Mouse (Mus musculus): Measurements from ENCODE around the gene Map3k3. TPM values are rescaled to one million over a fixed set of nuclear protein-coding genes. Genes with fewer than 3 reads are reported as not detected.

Map3k3 gene
- total RNA-seq, 2 experiments from 2014 or later: 55.5 to 60.6 TPM

GRCm38 (mm10) chr11:106158081-106158929 lies 73.9 kb downstream of the Map3k3 start:
- DNase-seq (ENCODE audit: low spot score in 2 of 2): no peak

- no peak for DNase-seq (ENCODE audit: low spot score in 2 of 2)
These were observed 74.5 kb downstream of the Map3k3 start for GRCm38 (mm10) chr11:106158930-106159215.

- DNase-seq (ENCODE audit: low spot score in 2 of 2): peak in 1 of 2 experiments; percentile 25
These were observed 75.0 kb downstream of the Map3k3 start for GRCm38 (mm10) chr11:106159216-106159920.

GRCm38 (mm10) chr11:106159921-106160840 lies 75.8 kb downstream of the Map3k3 start:
- peak; percentile 58 to 62 for DNase-seq (ENCODE audit: low spot score in 2 of 2)

- DNase-seq (ENCODE audit: low spot score in 2 of 2): no peak
These were observed 76.7 kb downstream of the Map3k3 start, which contains the start of the genes Gm10840 and Limd2 for GRCm38 (mm10) chr11:106160841-106161721. Gene Gm10840 (plus strand): TSS chr11:106160850. Gene Limd2 (minus strand): TSS chr11:106160860.

- DNase-seq (ENCODE audit: low spot score in 2 of 2): no peak
These were observed 77.8 kb downstream of the Map3k3 start for GRCm38 (mm10) chr11:106162237-106162636.

GRCm38 (mm10) chr11:106163546-106163945 lies 79.1 kb downstream of the Map3k3 start:
- DNase-seq (ENCODE audit: low spot score in 2 of 2): no peak

- no peak for DNase-seq (ENCODE audit: low spot score in 2 of 2)
These were observed 80.3 kb downstream of the Map3k3 start for GRCm38 (mm10) chr11:106164601-106165180.

- no peak for DNase-seq (ENCODE audit: low spot score in 2 of 2)
These were observed 83.0 kb downstream of the Map3k3 start for GRCm38 (mm10) chr11:106167435-106167834.

- no peak for DNase-seq (ENCODE audit: low spot score in 2 of 2)
These were observed 86.4 kb downstream of the Map3k3 start for GRCm38 (mm10) chr11:106170807-106171206.

- no peak for DNase-seq (ENCODE audit: low spot score in 2 of 2)
These were observed 88.8 kb downstream of the Map3k3 start for GRCm38 (mm10) chr11:106173228-106173627.

- no peak for DNase-seq (ENCODE audit: low spot score in 2 of 2)
These were observed 90.0 kb downstream of the Map3k3 start for GRCm38 (mm10) chr11:106174372-106174771.

- DNase-seq (ENCODE audit: low spot score in 2 of 2): no peak
These were observed 90.7 kb downstream of the Map3k3 start for GRCm38 (mm10) chr11:106175081-106175480.

GRCm38 (mm10) chr11:106176372-106176771 lies 92.0 kb downstream of the Map3k3 start:
- DNase-seq (ENCODE audit: low spot score in 2 of 2): no peak

GRCm38 (mm10) chr11:106178036-106178782 lies 93.8 kb downstream of the Map3k3 start:
- no peak for DNase-seq (ENCODE audit: low spot score in 2 of 2)

- no peak for DNase-seq (ENCODE audit: low spot score in 2 of 2)
These were observed 95.5 kb downstream of the Map3k3 start for GRCm38 (mm10) chr11:106179711-106180448.

- DNase-seq (ENCODE audit: low spot score in 2 of 2): no peak
These were observed 96.0 kb downstream of the Map3k3 start for GRCm38 (mm10) chr11:106180449-106180801.

GRCm38 (mm10) chr11:106187326-106187725 lies 102.9 kb downstream of the Map3k3 start:
- DNase-seq (ENCODE audit: low spot score in 2 of 2): no peak

- DNase-seq (ENCODE audit: low spot score in 2 of 2): no peak
These were observed 107.3 kb downstream of the Map3k3 start for GRCm38 (mm10) chr11:106191716-106192115.

All from adrenal gland, postnatal 4 days (tissue).